Mouse (Mus musculus) layer of hippocampus, adult 18-20 months (tissue): ENCODE data around the gene Mtus2. TPM values are rescaled to one million over a fixed set of nuclear protein-coding genes. Genes with fewer than 3 reads are reported as not detected.

Experiments used
- DNase-seq, 2 experiments: peaks; one replicate each; pipeline ENCODE4 v3.0.0; 2022; ENCODE audit warnings: low spot score in 2 of 2
- total RNA-seq, 2 experiments: library from RNA; stranded (reverse); gene quantifications; 2 replicates each; pipeline ENCODE4 v1.2.3; 2021

Mtus2 gene
- total RNA-seq, 2 experiments from 2014 or later, result 32.9 to 35.6 TPM

DNA sequence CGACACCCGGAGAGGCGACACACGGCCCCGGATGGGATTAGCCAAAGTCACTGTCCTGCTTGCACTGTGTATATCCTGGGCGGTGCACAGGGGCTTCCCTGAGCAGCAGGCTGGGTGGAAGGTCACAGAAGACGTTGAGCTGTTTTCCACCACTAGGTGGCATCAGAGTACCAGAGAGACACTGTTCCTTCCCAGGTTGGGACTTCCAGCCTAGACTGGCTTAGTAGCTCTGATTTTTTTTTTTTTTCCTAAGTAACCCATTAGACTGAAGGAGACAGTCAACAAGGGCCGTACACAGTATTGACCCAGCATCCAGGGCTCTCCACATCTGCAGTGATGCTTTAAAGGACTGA lies 375.5 kb downstream of the Mtus2 start:
- DNase-seq, result peak; percentile 32 to 84

DNA sequence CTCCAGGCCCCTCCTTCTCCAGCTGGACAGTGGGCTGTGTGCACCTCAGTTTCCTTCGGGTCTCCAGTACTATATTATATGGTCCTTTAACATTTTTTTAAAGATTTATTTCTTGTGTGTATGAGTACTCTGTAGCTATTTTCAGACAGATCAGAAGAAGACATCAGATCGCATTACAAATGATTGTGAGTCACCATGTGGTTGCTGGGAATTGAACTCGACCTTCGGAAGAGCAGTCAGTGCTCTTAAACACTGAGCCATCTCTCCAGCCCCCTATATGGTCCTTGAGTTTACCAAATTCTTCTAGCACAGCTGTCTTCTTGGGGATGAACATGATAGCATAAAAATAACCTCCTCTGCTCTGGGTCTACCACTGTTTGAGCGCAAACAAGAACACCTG lies 382.0 kb downstream of the Mtus2 start:
- no peak for DNase-seq

DNA sequence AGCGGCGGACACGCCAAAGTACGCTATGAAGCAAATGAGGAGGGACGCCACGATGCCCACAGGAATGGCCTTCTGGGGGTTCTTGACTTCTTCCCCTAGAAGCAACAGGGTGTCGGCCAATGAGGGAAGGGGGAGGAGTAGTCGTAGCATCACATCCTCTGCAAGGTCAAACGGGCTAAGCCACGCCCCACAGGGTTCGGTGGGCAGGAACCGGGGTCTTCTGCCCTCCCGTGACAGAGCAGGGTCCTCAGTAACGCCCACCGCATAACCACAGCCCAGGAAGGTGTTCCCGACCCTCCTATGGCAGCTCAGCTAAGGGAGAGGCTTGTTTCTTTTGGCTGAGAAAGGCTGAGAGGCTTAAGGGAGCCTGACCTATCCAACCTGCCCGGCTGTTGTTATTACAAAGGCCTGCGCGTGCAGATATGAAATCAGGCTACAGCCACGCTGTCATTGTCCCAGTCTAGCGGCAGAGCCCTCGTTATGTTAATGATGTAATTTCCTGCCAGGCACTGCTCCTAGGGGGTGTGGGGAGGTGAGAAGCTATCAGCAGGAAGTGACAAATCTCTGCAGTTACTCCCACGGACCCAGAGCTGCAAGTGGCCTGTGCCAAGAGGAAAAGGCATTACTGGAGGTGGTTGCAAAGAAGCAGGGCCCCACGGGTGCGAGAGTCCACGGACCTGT lies 385.1 kb downstream of the Mtus2 start:
- DNase-seq, result peak; percentile 23 to 65

DNA sequence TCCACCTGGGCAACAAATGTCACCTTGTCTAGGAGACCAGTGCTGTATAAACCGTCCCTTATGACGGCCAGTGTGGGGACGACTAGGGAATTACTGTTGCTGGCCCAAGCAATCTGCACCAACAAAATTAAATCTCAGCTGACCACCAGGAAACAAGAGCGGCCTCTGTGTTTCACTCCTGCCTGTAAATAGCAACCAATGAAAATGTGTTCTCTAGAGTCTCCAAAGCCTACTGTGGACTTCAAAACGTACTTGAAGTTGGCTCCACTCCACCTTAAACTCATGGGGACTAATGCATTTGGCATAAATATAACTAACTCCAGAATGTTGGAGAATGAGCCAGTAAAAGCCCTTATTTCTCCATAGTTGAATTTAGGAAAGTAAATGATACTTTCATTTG lies 387.3 kb downstream of the Mtus2 start:
- DNase-seq, result no peak

DNA sequence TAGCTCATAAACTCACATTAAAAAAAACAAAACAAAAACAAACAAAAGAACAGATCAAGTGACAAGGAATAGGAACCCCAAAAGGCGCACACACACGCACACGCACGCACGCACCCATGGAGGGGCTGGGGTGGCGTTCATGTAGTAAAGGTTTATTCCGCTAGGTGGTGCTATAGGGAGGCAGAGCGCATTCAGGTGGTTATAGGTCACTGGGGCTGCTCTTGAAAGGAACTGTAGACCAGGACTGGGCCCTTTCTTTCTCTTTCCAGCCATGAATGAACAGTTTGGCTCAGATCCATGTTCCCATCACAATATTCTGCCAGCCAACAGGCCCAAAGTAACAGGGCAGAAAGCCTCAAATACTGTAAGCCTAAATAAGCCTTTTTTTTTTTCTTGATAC lies 389.4 kb downstream of the Mtus2 start:
- DNase-seq, result no peak

DNA sequence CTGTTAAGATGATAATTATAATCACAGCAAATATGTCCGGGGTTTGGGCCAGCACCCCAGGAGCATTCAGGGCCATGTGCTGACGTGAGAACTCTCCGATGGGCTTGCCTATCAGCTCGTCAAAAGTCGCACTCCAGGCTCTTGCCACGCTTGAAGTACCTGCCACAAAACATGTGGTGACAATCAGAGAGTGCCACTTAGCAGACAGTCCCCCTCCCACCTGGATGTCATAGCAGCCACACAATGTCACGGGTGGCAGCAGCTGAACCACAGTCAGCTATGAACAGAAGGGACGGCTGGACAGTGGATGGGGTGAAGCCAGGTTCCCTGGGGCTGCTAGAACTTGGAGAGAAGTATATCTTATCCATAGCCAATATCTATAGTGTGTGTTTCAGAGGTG lies 391.0 kb downstream of the Mtus2 start:
- no peak for DNase-seq

DNA sequence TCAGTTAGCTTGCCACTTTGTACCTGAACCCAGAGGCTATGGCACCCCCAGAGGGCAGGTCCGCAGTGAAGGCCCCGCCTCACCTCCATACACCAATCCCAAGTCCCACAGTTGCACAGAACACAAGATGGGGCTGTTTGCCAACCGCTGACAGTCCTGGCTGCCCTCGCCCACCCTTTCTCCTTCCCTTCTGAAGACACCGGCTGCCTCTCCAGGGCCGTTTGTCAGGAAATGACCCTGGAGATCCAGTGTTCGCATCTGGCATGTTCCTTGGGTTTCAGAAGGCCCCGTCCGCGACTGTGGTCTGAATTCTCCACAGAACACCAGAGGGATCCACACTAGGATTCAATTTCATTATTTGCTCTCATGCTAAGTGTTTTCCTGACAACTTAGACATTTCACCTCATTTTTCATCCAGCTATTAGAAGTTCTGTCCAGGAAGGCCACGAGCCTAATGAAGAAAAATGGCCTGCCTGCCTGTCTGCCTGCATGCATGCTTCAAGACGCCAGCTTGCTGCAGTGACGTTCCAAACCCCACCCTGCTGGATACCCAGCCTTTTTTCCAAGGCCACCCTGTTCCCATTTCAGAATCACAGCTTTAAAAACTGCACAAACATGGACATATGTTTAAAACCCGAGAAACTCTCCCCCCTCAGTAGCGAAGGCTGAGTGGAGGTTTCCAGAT lies 392.3 kb downstream of the Mtus2 start:
- DNase-seq, result peak; percentile 23 to 53

DNA sequence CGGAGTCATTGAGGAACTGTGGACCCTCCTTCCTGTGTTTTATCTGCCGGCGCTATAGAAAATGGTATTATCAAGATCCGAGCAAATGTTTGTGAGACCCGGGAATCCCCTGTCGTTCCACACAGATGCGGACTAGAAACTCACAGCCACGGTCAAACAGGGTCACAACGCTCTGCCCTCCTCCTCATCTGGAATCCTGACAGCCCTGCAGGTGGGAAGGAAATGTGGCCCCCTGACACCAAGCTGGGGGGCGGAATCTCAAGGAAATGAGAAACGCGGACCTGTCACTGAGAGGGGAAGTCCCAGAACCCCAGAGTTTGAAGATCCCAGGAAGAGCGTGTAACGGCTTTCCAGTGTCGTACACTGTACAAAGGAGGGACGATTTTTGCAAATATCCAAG lies 396.3 kb downstream of the Mtus2 start:
- no peak for DNase-seq

DNA sequence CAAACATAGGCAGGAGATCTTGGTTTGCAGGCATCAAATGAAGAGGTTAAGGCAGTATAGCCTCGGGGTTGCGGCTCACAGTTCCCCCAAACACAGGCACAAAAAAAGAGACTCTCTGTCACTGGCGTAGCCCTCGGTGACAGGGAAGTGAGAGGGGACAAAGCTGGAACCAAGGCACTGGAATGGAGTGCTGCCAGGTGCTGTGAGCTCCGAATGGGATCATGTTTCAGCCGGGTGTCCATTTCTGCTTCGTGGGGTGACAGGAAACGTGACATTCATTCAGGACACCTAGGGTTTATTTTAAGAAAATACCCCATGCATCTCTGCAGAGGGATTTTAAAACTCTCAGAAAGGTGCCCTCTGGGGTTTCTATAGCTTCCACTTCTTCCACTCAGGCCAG lies 397.4 kb downstream of the Mtus2 start:
- DNase-seq, result no peak

DNA sequence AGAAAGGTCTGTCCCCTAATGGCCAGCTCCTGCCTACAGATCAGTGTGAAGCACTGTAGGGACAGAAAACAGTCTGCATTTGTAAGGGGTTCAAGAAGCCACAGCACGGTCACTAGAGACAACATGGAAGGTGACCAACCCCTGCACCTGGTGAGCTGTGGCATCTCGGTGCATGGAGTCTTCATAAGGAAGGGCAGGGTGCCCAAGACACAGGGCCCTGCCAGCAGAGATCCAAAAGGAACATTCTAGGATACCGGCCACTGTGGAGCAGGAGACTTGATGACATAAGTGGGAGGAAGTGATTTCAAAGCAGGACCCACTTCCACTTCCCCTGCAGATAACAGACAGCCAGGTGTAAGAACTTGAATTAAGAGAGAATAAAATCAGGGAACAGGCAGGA lies 398.7 kb downstream of the Mtus2 start:
- DNase-seq, result no peak

DNA sequence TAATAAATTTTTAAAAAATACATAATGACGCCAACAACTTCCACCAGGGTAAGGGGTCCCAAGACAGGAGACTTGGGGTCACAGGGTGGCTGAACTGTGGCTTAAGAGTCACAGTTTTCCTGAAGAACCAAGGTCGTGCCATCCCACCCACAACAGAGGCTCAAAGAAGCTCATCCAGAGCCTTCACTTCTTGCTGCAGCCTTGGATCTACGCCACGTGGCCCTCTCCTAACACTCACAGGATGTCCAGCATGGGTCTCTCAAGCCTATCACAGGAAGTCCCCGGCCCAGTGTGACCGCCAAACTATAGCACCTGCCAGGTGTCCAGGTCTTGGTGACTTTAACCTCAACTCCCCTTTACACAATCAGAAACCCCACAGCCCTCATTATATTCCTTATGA lies 400.0 kb downstream of the Mtus2 start:
- DNase-seq, result no peak

DNA sequence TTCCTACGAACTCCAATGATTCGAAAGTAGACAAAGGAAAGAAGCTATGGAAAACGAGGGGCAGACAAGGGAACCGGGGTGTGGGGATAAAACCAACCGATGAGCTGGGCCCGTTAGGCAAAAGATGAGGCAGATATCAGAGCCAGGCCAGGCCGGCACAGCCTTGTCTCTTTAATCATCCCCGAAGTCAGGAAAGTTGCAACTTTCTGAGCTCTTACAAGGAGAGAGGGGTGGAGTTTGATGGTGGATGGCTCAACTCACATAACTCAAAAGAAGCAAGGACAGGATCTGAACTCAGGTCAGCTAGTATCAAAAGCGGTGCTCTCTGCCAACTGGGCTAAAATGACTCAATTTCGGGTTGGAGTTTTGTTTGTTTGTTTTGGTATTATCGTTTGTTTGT lies 402.0 kb downstream of the Mtus2 start:
- no peak for DNase-seq

DNA sequence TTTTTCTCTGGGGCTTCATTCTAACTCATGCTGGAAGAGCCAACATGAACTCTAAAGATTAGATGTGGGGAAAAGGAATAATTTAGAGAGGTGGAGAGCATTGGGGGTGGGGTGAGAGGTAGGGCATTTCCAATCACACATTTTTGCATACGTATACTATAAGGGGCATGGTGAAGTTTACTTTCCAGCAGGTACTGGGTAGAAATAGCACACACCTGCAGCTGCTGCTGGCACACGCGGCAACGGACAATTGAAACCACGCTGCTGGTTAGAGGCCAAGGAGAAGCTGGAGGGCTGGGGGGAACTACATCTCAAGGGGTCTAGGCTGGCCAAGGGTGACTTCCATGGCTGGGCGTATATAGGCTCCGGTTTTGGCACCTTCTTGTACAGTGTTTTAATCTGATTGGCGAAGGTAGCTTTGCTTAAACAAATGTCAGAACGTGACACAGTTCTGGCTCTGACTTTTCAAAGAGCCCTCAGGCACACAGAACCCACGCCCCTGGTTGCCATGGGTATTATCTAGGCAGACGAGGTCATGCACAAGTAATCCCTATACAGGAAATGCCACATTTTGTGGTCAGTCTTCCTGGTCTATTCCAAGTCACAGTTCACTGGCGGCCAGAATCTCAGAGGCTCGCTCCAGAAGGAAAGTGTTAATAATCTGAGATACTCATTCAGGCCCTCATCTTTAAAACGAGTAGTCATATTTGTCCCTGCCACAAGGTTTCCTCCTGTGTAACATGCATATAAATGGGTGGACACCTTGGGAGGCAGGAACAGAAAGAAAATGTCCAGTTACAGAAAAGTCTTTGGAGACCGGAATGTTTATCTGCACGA lies 404.0 kb downstream of the Mtus2 start:
- no peak for DNase-seq

DNA sequence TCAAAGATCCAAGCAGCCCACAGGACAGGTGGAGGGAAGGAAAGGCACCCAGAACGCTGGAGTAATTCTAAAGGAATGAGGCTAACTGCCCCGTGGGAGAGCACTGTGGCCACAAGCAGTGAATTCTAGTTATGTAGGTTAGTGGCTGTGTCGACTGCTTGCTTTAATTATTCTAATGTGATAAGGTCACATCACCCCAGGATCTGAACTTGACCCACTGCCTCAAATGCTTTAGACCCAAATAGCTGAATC lies 404.6 kb downstream of the Mtus2 start:
- no peak for DNase-seq

DNA sequence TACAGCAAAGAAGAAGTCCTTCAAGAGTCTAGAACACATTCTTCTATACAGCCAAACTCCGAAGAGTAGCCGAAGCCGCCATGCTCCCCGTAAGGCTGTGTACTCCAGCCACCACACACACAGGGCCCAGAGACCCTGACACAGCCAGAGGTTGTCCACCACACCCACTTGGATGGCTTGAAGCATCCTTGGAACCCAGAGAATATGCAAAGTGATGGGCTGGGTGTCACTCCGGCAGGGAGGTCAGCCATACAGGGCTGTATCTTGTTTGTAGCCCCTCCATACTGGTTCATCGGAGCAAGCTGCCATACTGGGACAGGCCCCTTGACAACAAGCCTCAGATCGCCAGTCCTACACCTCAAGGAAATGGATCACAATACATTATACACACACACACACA lies 405.2 kb downstream of the Mtus2 start:
- no peak for DNase-seq

DNA sequence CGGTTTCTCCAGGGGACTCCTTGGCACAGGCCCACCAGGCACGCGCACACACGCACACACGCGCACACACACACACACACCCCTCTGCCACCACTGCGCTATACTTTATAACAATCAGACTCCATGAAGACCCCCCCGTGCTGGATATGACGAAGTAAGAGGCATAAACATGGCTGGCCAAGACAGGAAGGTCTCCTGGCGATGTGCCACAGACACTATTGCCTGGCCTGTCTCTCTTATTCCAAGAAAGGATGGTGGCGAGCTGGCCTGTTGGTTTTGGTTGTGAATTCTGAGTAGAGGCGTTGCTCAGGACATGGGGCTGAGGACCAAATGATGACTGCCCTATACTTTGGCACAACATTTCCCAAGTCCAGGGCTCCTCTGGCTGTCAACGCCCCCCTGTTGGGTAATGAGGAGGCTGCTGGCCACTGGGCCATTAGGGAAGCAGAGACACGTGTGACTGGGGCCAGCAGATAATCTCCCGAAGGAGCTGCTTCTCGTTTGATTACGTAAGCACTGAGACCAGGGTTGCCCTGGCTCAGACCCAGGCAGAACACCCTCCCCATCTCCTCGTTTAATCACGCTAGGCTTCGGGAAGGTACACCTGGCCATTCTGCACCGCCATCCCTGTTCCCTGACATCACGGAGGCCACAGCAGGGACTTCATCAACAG lies 406.5 kb downstream of the Mtus2 start:
- no peak for DNase-seq

Other genes starting within 250 kb of the Mtus2 start
- gene Flt1, start 231.3 kb upstream of the Mtus2 start, total RNA-seq, result 10 to 100 TPM; 30.4 to 32.0 TPM
- gene Pomp, start 96.9 kb upstream of the Mtus2 start, total RNA-seq, result 100 to 1,000 TPM; 144 to 149 TPM
- 1 to 10 TPM; 8.3 to 8.5 TPM for gene Slc46a3, start 62.5 kb upstream of the Mtus2 start, total RNA-seq